In the genomic region with DNA sequence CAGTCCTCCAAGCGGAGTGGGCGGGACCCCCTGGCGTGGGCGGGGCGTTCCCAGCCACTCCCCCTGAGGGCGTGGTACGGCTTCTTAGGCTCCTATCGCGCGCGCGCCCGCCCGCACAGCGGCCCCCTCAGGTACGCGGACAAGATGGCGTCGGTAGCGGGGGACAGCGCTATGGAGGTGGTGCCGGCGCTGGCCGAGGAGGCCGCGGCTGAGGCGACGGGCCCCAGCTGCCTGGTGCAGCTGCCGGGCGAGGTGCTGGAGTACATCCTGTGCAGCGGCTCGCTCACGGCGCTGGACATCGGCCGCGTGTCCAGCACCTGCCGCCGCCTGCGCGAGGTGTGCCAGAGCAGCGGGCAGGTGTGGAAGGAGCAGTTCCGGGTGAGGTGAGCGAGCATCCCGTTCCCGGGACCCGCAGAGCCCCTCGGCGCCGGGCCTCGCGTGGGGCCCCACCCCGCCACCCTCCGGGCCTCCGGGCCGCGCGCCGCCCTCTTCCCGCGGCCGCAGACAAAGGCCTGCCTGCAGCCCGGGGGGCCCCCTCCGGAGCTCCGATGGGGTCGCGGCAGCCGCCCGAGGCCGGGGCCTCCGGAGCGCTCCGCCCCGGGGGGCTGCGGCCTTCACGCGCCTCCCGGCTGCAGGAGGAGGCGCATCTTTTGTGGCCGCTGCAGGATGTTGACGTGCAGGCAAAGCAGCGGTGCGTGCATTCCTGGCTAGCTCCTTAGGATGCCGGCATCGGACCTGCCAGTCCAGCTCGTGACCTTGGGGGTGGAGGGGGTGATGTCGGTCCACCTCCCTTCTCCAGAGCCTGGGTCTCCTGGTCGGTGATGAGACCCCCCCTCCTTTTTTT, we compare ENCODE assay signal across 8 mouse cellular contexts. TPM values are rescaled to one million over a fixed set of nuclear protein-coding genes. Genes with fewer than 3 reads are reported as not detected.
DNase-seq lines count a peak whose midpoint lies in the region; ATAC-seq lines count a peak whose summit lies in the region.

Gene Fbxo21 (plus strand): TSS at position 74 of the 844 bp plus-strand sequence.

- peak; percentile 85 for ATAC-seq in hindbrain, embryonic 16.5 days

- peak within 1 kb of the TSS; percentile 92 for H3K27ac ChIP-seq in hindbrain, embryonic 16.5 days (ENCODE audit: low read depth, low read length)
- H3K27ac ChIP-seq in macrophage, result peak within 1 kb of the TSS; percentile 25; the same call in 1 of the 2 replicates

- peak within 1 kb of the TSS; percentile 63 for H3K4me2 ChIP-seq in hindbrain, embryonic 16.5 days (ENCODE audit: low read length)

- peak within 1 kb of the TSS; percentile 100 for H3K4me3 ChIP-seq in hindbrain, embryonic 16.5 days (ENCODE audit: low read length)
- H3K4me3 ChIP-seq in macrophage (ENCODE audit: inconsistent target), result peak within 1 kb of the TSS; percentile 53

- H3K9me3 ChIP-seq in hindbrain, embryonic 16.5 days (ENCODE audit: control insufficient read depth, low read length), result no peaks in the 10 kb centered on the region

- peaks cover 18% of the 10 kb centered on the region for H3K4me1 ChIP-seq in hindbrain, embryonic 16.5 days (ENCODE audit: control insufficient read depth, insufficient read depth, low read depth, low read length)

- WGBS in hindbrain, embryonic 16.5 days, result under 1% methylated on average over 85 of the region's 88 CpGs
- WGBS in macrophage (ENCODE audit: missing documents), result under 1% methylated on average over 77 of the region's 88 CpGs

- H3K9ac ChIP-seq in hindbrain, embryonic 16.5 days (ENCODE audit: low read depth, low read length), result peak within 1 kb of the TSS; percentile 99

- H3K79me2 ChIP-seq in macrophage (ENCODE audit: inconsistent target), result peaks cover 12% of the 10 kb centered on the region; the same call in 1 of the 2 replicates

- no peaks in the 10 kb centered on the region for H3K27me3 ChIP-seq in hindbrain, embryonic 16.5 days (replicated peaks; ENCODE audit: control insufficient read depth, insufficient read depth, low read length)

- DNase-seq in T-cell, adult 2 months (ENCODE audit: low spot score), result peak; percentile 84
- DNase-seq in cerebellum, postnatal 36 days, result peak; percentile 93 to 98
- peak; percentile 98 for DNase-seq in gastrocnemius, adult 18-20 months (ENCODE audit: low spot score)
- DNase-seq in left cerebral cortex, adult 18-20 months (ENCODE audit: low spot score in 2 of 2), result peak; percentile 98
- DNase-seq in right cerebral cortex, adult 18-20 months, result peak; percentile 97
- peak; percentile 83 for DNase-seq in urinary bladder, postnatal 10 days (ENCODE audit: low spot score)

- H3K36me3 ChIP-seq in hindbrain, embryonic 16.5 days (ENCODE audit: control insufficient read depth, insufficient read depth, low read length), result no peaks in the 10 kb centered on the region; the same call in 1 of the 2 replicates
- 0 out of 2 replicates have a peak, but pooled peaks cover 5% of the 10 kb centered on the region for H3K36me3 ChIP-seq in macrophage (ENCODE audit: inconsistent target)

RNA-seq across cellular contexts. Expression of gene Fbxo21, which starts in this region (rescaled TPM):
- 10 to 100 TPM; 12.5 to 13.9 TPM for total RNA-seq in gastrocnemius, adult 18-20 months (2021)
- 151 and 167 TPM in 2 replicates for polyA plus RNA-seq in hindbrain, embryonic 16.5 days (2015; fragmentation: Nextera tagmentation; extraction: Ambion mirVana)
- total RNA-seq in left cerebral cortex, adult 18-20 months (2021), result 100 to 1,000 TPM; 127 to 128 TPM
- total RNA-seq in macrophage (2018; cell fraction: chromatin; rRNA removed), result 10 to 100 TPM in 12 of 26 experiments, 1 to 10 TPM in 14; 1.4 to 23.7 (median 8.6) TPM
- total RNA-seq in macrophage (2018; cell fraction: cytosol; rRNA removed), result 10 to 100 TPM in 17 of 26 experiments, 1 to 10 TPM in 9; 5.5 to 19.0 (median 11.8) TPM
- 10 to 100 TPM in 8 of 26 experiments, 1 to 10 TPM in 18; 3.1 to 22.8 (median 6.8) TPM for total RNA-seq in macrophage (2018; cell fraction: nucleus; rRNA removed)
- 8.3 to 14.7 TPM (median 11.1 TPM) in 3 replicates for polyA plus RNA-seq in macrophage (2018)

Comparison
In these comparisons a context has a peak if more than half of its experiments do, and no peak if none do; other contexts are left out.
1. Peak in every context shown above with its lines: DNase-seq, ATAC-seq, H3K4me3 ChIP-seq and H3K27ac ChIP-seq.
2. RNA of gene Fbxo21 (total RNA-seq): 127 to 128 TPM in left cerebral cortex, adult 18-20 months; 12.5 to 13.9 TPM in gastrocnemius, adult 18-20 months; every median in the first group is over 4 times any median in the second.